Mouse (Mus musculus) olfactory bulb, adult 2 months (tissue): ENCODE data around the gene Id3.

Experiments
- CTCF ChIP-seq: fragments of 200-500 bp; IDR thresholded peaks from 2 replicates; pipeline ENCODE4 v1.5.1; 2012; ENCODE audit warnings: low read depth, mild to moderate bottlenecking, low read length, moderate library complexity; ENCODE audit not compliant: insufficient read depth
- POLR2A ChIP-seq: fragments of 200-500 bp; IDR thresholded peaks from 2 replicates; pipeline ENCODE4 v1.6.1; 2012; ENCODE audit warnings: mild to moderate bottlenecking, low read depth, low read length, moderate library complexity; ENCODE audit not compliant: insufficient read depth

DNA sequence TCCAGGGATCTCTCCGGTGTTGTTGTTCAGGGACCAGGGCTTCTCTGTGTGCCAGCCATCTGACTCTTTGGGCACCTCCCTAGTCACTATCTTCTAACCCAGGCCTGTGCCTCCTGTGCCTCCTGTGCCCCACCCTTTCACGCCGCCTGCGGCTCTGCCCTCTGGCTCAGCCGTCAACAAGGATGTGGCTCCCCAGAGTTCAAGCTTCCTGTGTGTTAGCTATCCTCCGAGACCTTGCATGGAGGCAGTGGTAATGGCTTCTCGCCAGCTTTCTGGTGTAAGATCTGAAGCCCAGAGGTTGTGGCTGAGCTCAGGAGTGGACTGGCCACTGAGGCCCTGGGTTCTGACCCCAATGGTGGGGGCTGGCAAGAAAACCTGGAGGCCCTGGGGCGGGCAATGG lies 46.6 kb downstream of the Id3 start:
- TF ChIP-seq CTCF (no peak), POLR2A (no peak)
